28 mouse cellular contexts compared by ENCODE assay signal in genomic region chr8:107657741-107658140, GRCm38 (mm10).
"Had no signal": no experiment of that assay in that cellular context is flagged by ENCODE, and none has a peak within 500 bp of the region (broad histone marks: within the 10 kb centered on the region; RNA-seq: fewer than 3 reads in every experiment).

No protein-coding gene starts in this region.

- H3K4me1 ChIP-seq: limb, embryonic 10.5 days; limb, embryonic 12.5 days; limb, embryonic 13.5 days; limb, embryonic 15.5 days; liver, embryonic 12.5 days; liver, embryonic 13.5 days; liver, embryonic 15.5 days; lung, embryonic 15.5 days; megakaryocyte, embryonic 14.5 days; midbrain, embryonic 10.5 days; midbrain, embryonic 12.5 days; midbrain, embryonic 13.5 days; midbrain, embryonic 15.5 days; neural tube, embryonic 12.5 days had no signal

- H3K4me3 ChIP-seq: limb, embryonic 10.5 days; limb, embryonic 12.5 days; limb, embryonic 13.5 days; limb, embryonic 15.5 days; liver, embryonic 12.5 days; liver, embryonic 13.5 days; liver, embryonic 15.5 days; lung, embryonic 15.5 days; megakaryocyte, embryonic 14.5 days; midbrain, embryonic 10.5 days; midbrain, embryonic 12.5 days; midbrain, embryonic 13.5 days; midbrain, embryonic 15.5 days; myocyte; neural tube, embryonic 12.5 days had no signal

- DNase-seq: left cerebral cortex, postnatal 4 days; liver; liver, embryonic 13.5 days; liver, postnatal 0 days; lung, adult 18-20 months; lung, adult 2 months; lung, embryonic 14.5 days; lung, postnatal 10 days; lung, postnatal 14 days; lung, postnatal 36 days; lung, postnatal 4 days; midbrain, embryonic 14.5 days had no signal

- H3K36me3 ChIP-seq: limb, embryonic 10.5 days; limb, embryonic 12.5 days; limb, embryonic 13.5 days; limb, embryonic 15.5 days; liver, embryonic 12.5 days; liver, embryonic 13.5 days; liver, embryonic 15.5 days; lung, embryonic 15.5 days; midbrain, embryonic 10.5 days; midbrain, embryonic 12.5 days; midbrain, embryonic 13.5 days; midbrain, embryonic 15.5 days; neural tube, embryonic 12.5 days had no signal

- H3K9me3 ChIP-seq: limb, embryonic 10.5 days; limb, embryonic 12.5 days; limb, embryonic 13.5 days; limb, embryonic 15.5 days; liver, embryonic 12.5 days; liver, embryonic 13.5 days; liver, embryonic 15.5 days; lung, embryonic 15.5 days; midbrain, embryonic 10.5 days; midbrain, embryonic 12.5 days; midbrain, embryonic 13.5 days; midbrain, embryonic 15.5 days; neural tube, embryonic 12.5 days had no signal

- H3K27ac ChIP-seq: limb, embryonic 10.5 days; limb, embryonic 12.5 days; limb, embryonic 13.5 days; limb, embryonic 15.5 days; liver, embryonic 12.5 days; liver, embryonic 13.5 days; liver, embryonic 14.5 days; liver, embryonic 15.5 days; lung, embryonic 15.5 days; macrophage; midbrain, embryonic 10.5 days; midbrain, embryonic 12.5 days; midbrain, embryonic 13.5 days; midbrain, embryonic 15.5 days; neural tube, embryonic 12.5 days had no signal

- H3K27me3 ChIP-seq: limb, embryonic 12.5 days; limb, embryonic 13.5 days; limb, embryonic 15.5 days; liver, embryonic 12.5 days; liver, embryonic 13.5 days; liver, embryonic 15.5 days; lung, embryonic 15.5 days; megakaryocyte, embryonic 14.5 days; midbrain, embryonic 12.5 days; midbrain, embryonic 13.5 days; midbrain, embryonic 15.5 days; neural tube, embryonic 12.5 days had no signal
